Mouse (Mus musculus): ENCODE data around the gene Gm20747. TPM values are rescaled to one million over a fixed set of nuclear protein-coding genes. Genes with fewer than 3 reads are reported as not detected.
"Not testable (repeated sequence)": the region's sequence is repeated elsewhere in the genome, so short reads cannot be mapped to it uniquely, and the experiment has no call there.

The Gm20747 gene
- not detected in 2 replicates for polyA plus RNA-seq (2016; fragmentation: Nextera tagmentation; extraction: Ambion mirVana)

- not testable (repeated sequence) for H3K36me3 ChIP-seq; H3K9ac ChIP-seq; H3K4me2 ChIP-seq; ATAC-seq; H3K27ac ChIP-seq; H3K4me1 ChIP-seq; H3K4me3 ChIP-seq; H3K27me3 ChIP-seq (replicated peaks); H3K9me3 ChIP-seq (replicated peaks)
- WGBS (ENCODE audit: insufficient replicate concordance) = no CpG with 5 or more reads among the region's 3 CpGs
These were observed at the start of gene Gm20747 for GRCm38 (mm10) chrY:53418191-53418590. Gm20747 (minus strand) TSS chrY:53418291.
